In genomic region chr14:103535511-103536024, GRCm38 (mm10) we compare ENCODE assay signal across 30 mouse cellular contexts. TPM values are rescaled to one million over a fixed set of nuclear protein-coding genes. Genes with fewer than 3 reads are reported as not detected.
DNase-seq lines count a peak whose midpoint lies in the region; ATAC-seq and TF ChIP-seq lines count a peak whose summit lies in the region.
"Had no signal": no experiment of that assay in that cellular context is flagged by ENCODE, and none has a peak within 500 bp of the region (broad histone marks: within the 10 kb centered on the region; RNA-seq: fewer than 3 reads in every experiment).

No protein-coding gene starts in this region.

- no peaks in the 10 kb centered on the region for H3K36me3 ChIP-seq in forebrain, embryonic 11.5 days (ENCODE audit: control insufficient read depth, insufficient read depth, low read length)
- H3K36me3 ChIP-seq in hindbrain, embryonic 12.5 days, result no peaks in the 10 kb centered on the region
- H3K36me3 ChIP-seq: forebrain, embryonic 12.5 days; G1E; heart, embryonic 10.5 days; heart, embryonic 13.5 days; hindbrain, embryonic 10.5 days had no signal

- H3K4me2 ChIP-seq in forebrain, embryonic 11.5 days (ENCODE audit: low read depth, low read length, severe bottlenecking), result no peak overlapping the region
- no peak overlapping the region for H3K4me2 ChIP-seq in hindbrain, embryonic 12.5 days (replicated peaks)
- H3K4me2 ChIP-seq: forebrain, embryonic 12.5 days; heart, embryonic 13.5 days; hindbrain, embryonic 14.5 days had no signal

- no peak overlapping the region for H3K4me3 ChIP-seq in bone marrow, adult 2 months (replicated peaks; ENCODE audit: control insufficient read depth, low read depth, low read length)
- H3K4me3 ChIP-seq in forebrain, embryonic 11.5 days (ENCODE audit: low read depth, low read length), result no peak overlapping the region
- no peak overlapping the region for H3K4me3 ChIP-seq in hindbrain, embryonic 12.5 days
- H3K4me3 ChIP-seq: forebrain, embryonic 12.5 days; gastrocnemius, adult 2 months; heart, adult 2 months; heart, embryonic 10.5 days; heart, embryonic 13.5 days; hindbrain, embryonic 10.5 days had no signal

- no peak overlapping the region for H3K9ac ChIP-seq in forebrain, embryonic 11.5 days (ENCODE audit: low read length)
- H3K9ac ChIP-seq in hindbrain, embryonic 12.5 days, result no peak overlapping the region
- H3K9ac ChIP-seq: forebrain, embryonic 12.5 days; forebrain, postnatal 0 days; heart, embryonic 13.5 days; hindbrain, embryonic 14.5 days had no signal

- intact Hi-C loops in heart, postnatal 36 days (cut with DNase I), result loop anchor here (5.0 to 10.0 kb wide), 2 partner anchors 391 to 468 kb away; no protein-coding TSS in a partner anchor
- intact Hi-C loops in heart, postnatal 10 days (cut with DNase I), result loop anchor here (2.0 to 5.0 kb wide), 3 partner anchors 58 to 523 kb away; no protein-coding TSS in a partner anchor

- no peak for TF ChIP-seq POLR2A in bone marrow, adult 2 months (IDR thresholded peaks at IDR 0.05; ENCODE audit: borderline replicate concordance, control insufficient read depth, low read depth, low read length)

- peak; percentile 73 for DNase-seq in heart, adult 11 months
- no peak for DNase-seq in heart, postnatal 36 days
- no peak for DNase-seq in forebrain, embryonic 11.5 days (ENCODE audit: low spot score)
- DNase-seq in heart, postnatal 10 days, result no peak
- DNase-seq: adrenal gland, adult 8-10 months; adrenal gland, postnatal 25 days; B cell, adult 2 months; cerebellum, adult 11-12 months; cerebellum, adult 8-10 months; cerebellum, postnatal 10 days; cerebellum, postnatal 36 days; forebrain, postnatal 0 days; gastrocnemius, adult 2 months; gastrocnemius, postnatal 14 days; heart, adult 2 months; kidney, adult 18-20 months had no signal

- ATAC-seq in common myeloid progenitor, adult 5-6 weeks (replicated peaks; ENCODE audit: low read depth, poor library complexity, severe bottlenecking), result peak; percentile 38
- peak; percentile 66 for ATAC-seq in megakaryocyte progenitor cell, adult 5-6 weeks (replicated peaks; ENCODE audit: poor library complexity)
- ATAC-seq in forebrain, embryonic 11.5 days (replicated peaks; ENCODE audit: low FRiP score), result no peak
- ATAC-seq in hindbrain, embryonic 12.5 days (ENCODE audit: low FRiP score), result no peak
- ATAC-seq: forebrain, postnatal 0 days; hindbrain, postnatal 0 days; inflammation-experienced regulatory T-cells, adult 6 months; intestine, embryonic 16.5 days had no signal

- H3K4me1 ChIP-seq in bone marrow, adult 2 months (ENCODE audit: control insufficient read depth, insufficient read depth, low read length), result no peaks in the 10 kb centered on the region; the same call in 1 of the 2 replicates
- no peaks in the 10 kb centered on the region for H3K4me1 ChIP-seq in forebrain, embryonic 11.5 days (replicated peaks; ENCODE audit: control insufficient read depth, insufficient read depth, low read length)
- H3K4me1 ChIP-seq in hindbrain, embryonic 12.5 days, result no peaks in the 10 kb centered on the region
- H3K4me1 ChIP-seq: forebrain, embryonic 12.5 days; heart, embryonic 10.5 days; heart, embryonic 13.5 days; hindbrain, embryonic 10.5 days had no signal

- no peak for TF ChIP-seq CTCF in bone marrow, adult 2 months (IDR thresholded peaks at IDR 0.05; ENCODE audit: control insufficient read depth, insufficient read depth, low read length)

- H3K9me3 ChIP-seq in forebrain, embryonic 11.5 days (ENCODE audit: control insufficient read depth, low read length), result no peaks in the 10 kb centered on the region
- no peaks in the 10 kb centered on the region for H3K9me3 ChIP-seq in hindbrain, embryonic 12.5 days (replicated peaks)
- H3K9me3 ChIP-seq: forebrain, embryonic 12.5 days; G1E; heart, embryonic 10.5 days; heart, embryonic 13.5 days; hindbrain, embryonic 10.5 days had no signal

- no peaks in the 10 kb centered on the region for H3K27me3 ChIP-seq in forebrain, embryonic 11.5 days (ENCODE audit: control insufficient read depth, insufficient read depth, low read length)
- no peaks in the 10 kb centered on the region for H3K27me3 ChIP-seq in hindbrain, embryonic 12.5 days
- H3K27me3 ChIP-seq: CH12.LX; forebrain, embryonic 12.5 days; heart, embryonic 13.5 days had no signal

- WGBS in bone marrow, adult 2 months, result 32% methylated on average over 8 of the region's 8 CpGs
- WGBS in forebrain, embryonic 11.5 days, result 88% methylated on average over 8 of the region's 8 CpGs
- 85% methylated on average over 8 of the region's 8 CpGs for WGBS in hindbrain, embryonic 12.5 days

- H3K27ac ChIP-seq in bone marrow, adult 2 months (ENCODE audit: control insufficient read depth, insufficient read depth, low read depth, low read length, poor library complexity), result peak overlapping the region; percentile 51; the same call in 1 of the 2 replicates
- no peak overlapping the region for H3K27ac ChIP-seq in forebrain, embryonic 11.5 days (ENCODE audit: low read depth, low read length)
- H3K27ac ChIP-seq in hindbrain, embryonic 12.5 days, result no peak overlapping the region
- H3K27ac ChIP-seq: forebrain, embryonic 12.5 days; gastrocnemius, adult 2 months; heart, adult 2 months; heart, embryonic 10.5 days; heart, embryonic 13.5 days; hindbrain, embryonic 10.5 days; hindbrain, embryonic 14.5 days; hindbrain, postnatal 0 days had no signal

RNA-seq across cellular contexts. Expression of gene Scel, which starts 22.4 kb away (rescaled TPM):
- under 1 TPM; 0.16 to 0.56 TPM for total RNA-seq in heart, postnatal 36 days (2021)
- not detected in 2 replicates for polyA plus RNA-seq in bone marrow, adult 2 months (2011; ENCODE audit: insufficient read depth, insufficient read length, low replicate concordance, missing spikeins)
- total RNA-seq in common myeloid progenitor, adult 5-6 weeks (2017), result not detected in 2 replicates
- total RNA-seq in megakaryocyte progenitor cell, adult 5-6 weeks (2015), result not detected in 2 replicates
- not detected in 2 replicates for total RNA-seq in megakaryocyte progenitor cell, adult 5-6 weeks (2017)
- polyA plus RNA-seq in forebrain, embryonic 11.5 days (2014; fragmentation: Nextera tagmentation; extraction: Ambion mirVana), result 0.47 and 0.91 TPM in 2 replicates
- 0.12 and 0.21 TPM in 2 replicates for polyA plus RNA-seq in hindbrain, embryonic 12.5 days (2016; fragmentation: Nextera tagmentation; extraction: Ambion mirVana)
- under 1 TPM; 0.17 TPM for total RNA-seq in heart, postnatal 10 days (2021)
- total RNA-seq: G1E had no signal
- polyA plus RNA-seq: G1E had no signal

Comparison
In these comparisons a context has a peak if more than half of its experiments do, and no peak if none do; other contexts are left out.
1. ATAC-seq: peak in common myeloid progenitor, adult 5-6 weeks (single experiment) and megakaryocyte progenitor cell, adult 5-6 weeks (single experiment); none in forebrain, embryonic 11.5 days (single experiment) and hindbrain, embryonic 12.5 days (single experiment).